Mouse (Mus musculus): ENCODE data around the gene Tmod1.

- TF ChIP-seq MAFK (IDR thresholded peaks at IDR 0.05; ENCODE audit: insufficient read depth, low read depth, low read length) = no peak
- no peak for TF ChIP-seq ZNF384 (IDR thresholded peaks at IDR 0.05; ENCODE audit: low read depth, low read length)
- TF ChIP-seq CHD2 (IDR thresholded peaks at IDR 0.05; ENCODE audit: low read depth, low read length) = no peak
Observed at GRCm38 (mm10) chr4:46138287-46139222, 99.8 kb downstream of the Tmod1 start, which contains the start of the genes Ncbp1 and Tstd2.

Measured in ES-E14 (cell line).